Mouse (Mus musculus) gastrocnemius, postnatal 36 days (tissue): Measurements from ENCODE around the gene Gm49358. TPM values are rescaled to one million over a fixed set of nuclear protein-coding genes. Genes with fewer than 3 reads are reported as not detected.

Experiments
- DNase-seq, 2 experiments: peaks; one replicate each; pipeline ENCODE4 v3.0.0; 2022
- intact Hi-C: fragments of 180-260 bp; cut with DNase I; formaldehyde crosslinking; loops from one replicate; pipeline ENCODE4 v1.15.1; 2025
- total RNA-seq, 2 experiments: library from RNA; stranded (reverse); gene quantifications; 2 replicates each; pipeline ENCODE4 v1.2.3; 2021

The Gm49358 gene
- total RNA-seq, 2 experiments from 2014 or later = 20.2 to 20.3 TPM

- intact Hi-C loops = no loop called here
- no peak for DNase-seq
Measured at GRCm38 (mm10) chr10:86808013-86808758, 44.4 kb downstream of the Gm49358 start.

- peak; percentile 27 to 44 for DNase-seq
- intact Hi-C loops = no loop called here
Measured at GRCm38 (mm10) chr10:86810000-86810399, 46.2 kb downstream of the Gm49358 start.

DNA sequence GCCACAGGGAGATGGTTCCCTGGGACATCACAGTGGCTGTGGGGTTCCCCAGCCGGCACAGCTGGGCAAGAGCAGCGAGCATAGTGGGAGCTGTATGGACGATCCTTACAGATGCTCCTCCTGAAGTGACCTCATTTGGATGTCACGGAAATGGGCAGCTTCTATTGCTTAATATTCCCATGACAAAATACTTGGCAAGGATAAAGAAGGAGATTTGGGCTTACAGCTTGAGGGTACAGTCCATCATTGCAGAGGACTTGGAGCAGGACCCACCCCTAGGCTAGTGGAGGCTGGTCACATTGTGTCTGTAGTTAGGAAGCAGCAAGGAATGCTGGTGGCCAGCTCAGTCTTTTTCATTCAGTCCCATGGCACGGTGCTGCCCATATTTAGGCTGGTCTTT lies 46.8 kb downstream of the Gm49358 start:
- no peak for DNase-seq
- intact Hi-C loops = no loop called here

- no peak for DNase-seq
- intact Hi-C loops = no loop called here
Measured at GRCm38 (mm10) chr10:86814292-86815131, 50.7 kb downstream of the Gm49358 start.

- no peak for DNase-seq
- intact Hi-C loops = no loop called here
Measured at GRCm38 (mm10) chr10:86815133-86815532, 51.4 kb downstream of the Gm49358 start.

GRCm38 (mm10) chr10:86819649-86820165 lies 55.9 kb downstream of the Gm49358 start:
- no peak for DNase-seq
- intact Hi-C loops = no loop called here

DNA sequence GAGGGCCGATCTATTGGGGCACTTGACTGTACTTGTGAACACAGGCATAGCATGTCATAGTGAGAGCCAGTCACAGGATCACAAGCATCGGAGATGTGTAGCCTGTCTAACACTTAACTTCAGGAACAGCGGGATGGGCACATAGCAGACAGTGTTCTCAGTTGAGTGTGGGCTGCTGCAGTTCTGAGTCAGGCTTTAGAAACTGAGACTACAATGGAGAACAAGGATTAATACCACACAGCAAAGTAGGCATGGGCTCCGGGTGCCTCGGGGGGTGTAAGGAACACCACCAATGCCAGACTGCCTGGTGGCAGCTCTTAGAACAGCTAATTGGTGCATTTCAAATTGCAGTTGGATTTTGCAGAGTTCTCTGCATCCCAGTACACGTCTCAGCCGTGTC lies 57.2 kb downstream of the Gm49358 start:
- intact Hi-C loops = no loop called here
- DNase-seq = no peak

DNA sequence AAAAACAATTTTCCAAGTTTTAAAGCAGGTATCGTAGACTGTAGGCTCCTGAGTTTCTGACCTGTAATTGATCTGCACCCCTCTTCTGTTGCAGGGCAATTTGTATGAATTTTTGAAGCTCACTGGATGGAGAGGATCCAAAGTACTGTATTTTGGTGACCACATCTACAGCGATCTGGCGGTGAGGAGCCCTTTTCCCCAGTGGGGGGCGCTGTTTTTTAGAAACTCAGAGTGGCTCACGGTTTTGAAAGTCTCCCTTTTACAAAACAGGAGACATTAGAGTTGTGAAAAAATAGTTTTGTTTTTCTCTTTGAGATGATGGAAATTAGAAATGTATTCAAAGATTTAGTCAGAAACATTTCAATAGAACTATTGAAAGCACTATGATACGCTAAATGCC lies 60.3 kb downstream of the Gm49358 start:
- no peak for DNase-seq
- intact Hi-C loops = no loop called here

DNA sequence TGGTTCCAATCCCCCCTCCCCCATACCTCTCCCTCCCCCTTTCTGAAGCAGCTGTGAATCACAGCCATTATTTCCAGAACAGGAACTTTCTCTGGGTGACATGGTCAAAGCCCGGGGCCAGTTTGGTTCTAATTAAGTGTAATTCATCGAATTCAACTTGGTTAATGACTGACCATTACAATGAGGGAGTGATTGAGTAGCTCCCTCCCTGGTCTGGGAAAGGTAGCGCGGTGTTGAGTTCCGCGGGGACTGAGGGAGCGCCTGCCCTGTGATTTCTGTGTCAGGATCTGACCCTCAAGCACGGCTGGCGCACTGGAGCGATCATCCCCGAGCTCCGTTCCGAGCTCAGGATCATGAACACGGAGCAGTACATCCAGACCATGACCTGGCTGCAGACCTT lies 61.1 kb downstream of the Gm49358 start:
- intact Hi-C loops = loop anchor here (5.0 kb wide), 1 partner anchor 43 kb away; no protein-coding TSS in a partner anchor

DNA sequence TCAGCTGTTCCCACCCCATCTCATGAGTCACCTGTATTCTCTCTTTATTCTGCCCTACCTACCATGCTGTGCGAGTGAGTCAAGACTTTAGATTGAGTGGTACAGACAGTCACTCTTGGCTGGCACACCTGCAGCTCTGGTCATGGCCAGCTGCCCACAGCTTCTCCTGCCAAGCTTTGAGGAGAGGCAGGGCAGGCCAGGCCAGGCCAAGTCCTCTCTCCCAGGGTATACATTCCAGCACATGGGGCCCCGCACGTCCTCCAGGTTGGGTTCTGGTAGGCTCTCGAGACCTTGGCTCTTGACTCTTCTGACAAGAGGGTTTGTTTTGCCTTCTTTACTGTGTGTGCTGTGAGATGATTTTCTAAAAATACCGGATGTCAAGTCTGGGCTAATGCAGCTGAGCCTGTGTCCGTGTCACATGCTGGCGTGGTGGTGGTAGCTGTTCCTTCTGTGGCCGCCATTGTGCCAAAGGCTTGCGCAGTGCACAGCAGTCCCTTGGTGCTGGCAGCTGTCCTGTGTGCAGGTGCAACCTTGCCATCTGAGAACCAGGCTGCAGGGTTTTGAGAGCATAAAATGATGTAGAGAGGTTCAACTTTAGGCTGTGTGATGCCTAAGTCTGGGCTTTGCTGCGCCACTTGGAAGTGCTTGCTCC lies 62.2 kb downstream of the Gm49358 start:
- peak; percentile 60 to 67 for DNase-seq
- intact Hi-C loops = loop anchor here (5.0 kb wide), 1 partner anchor 44 kb away; no protein-coding TSS in a partner anchor

More for the DNA sequence above, 61.1 kb downstream of the Gm49358 start:
- no peak for DNase-seq

DNA sequence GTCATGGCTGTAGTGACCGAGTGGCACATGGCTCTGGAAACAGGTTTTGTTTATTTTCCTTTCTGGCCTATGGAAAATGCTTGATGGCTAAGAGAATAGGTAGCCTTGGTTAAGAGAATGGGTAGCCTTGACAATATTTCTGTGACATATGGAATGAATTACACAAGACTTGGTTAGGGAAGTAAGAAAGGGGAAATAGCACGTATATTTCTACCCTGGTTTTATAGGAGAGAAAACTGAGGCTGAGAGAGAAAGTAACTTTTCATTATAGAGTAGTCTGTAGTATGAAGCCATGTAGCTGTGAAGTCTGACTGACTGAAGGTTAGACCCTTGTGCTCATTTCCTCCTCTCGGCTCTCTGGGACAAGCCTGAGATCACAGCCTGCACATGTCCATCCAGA lies 63.2 kb downstream of the Gm49358 start:
- no peak for DNase-seq
- intact Hi-C loops = loop anchor here (5.0 kb wide), 1 partner anchor 45 kb away; no protein-coding TSS in a partner anchor

GRCm38 (mm10) chr10:86828221-86829135 lies 64.7 kb downstream of the Gm49358 start:
- intact Hi-C loops = loop anchor here (5.0 kb wide), 1 partner anchor 46 kb away; no protein-coding TSS in a partner anchor

DNA sequence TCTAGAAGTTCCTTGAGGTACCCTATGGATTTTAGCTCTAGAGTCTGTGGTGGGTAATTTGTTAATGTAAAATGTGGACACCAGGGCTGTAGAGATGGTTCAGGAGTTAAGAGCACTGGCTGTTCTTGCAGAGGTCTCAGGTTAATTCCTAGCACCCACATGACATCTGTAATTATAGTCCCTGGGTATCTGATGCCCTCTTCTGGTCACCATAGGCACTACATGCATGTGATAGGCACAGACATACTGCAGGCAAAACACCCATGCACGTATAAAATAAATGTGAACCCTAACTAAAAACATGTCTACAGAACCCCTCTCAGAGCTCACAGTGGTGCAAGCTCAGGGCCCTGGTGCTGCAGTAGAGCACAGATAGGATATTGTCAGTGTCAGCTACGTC lies 65.7 kb downstream of the Gm49358 start:
- DNase-seq = no peak
- intact Hi-C loops = loop anchor here (5.0 kb wide), 1 partner anchor 47 kb away; no protein-coding TSS in a partner anchor

More at GRCm38 (mm10) chr10:86828221-86829135, 64.7 kb downstream of the Gm49358 start:
- DNase-seq = no peak

DNA sequence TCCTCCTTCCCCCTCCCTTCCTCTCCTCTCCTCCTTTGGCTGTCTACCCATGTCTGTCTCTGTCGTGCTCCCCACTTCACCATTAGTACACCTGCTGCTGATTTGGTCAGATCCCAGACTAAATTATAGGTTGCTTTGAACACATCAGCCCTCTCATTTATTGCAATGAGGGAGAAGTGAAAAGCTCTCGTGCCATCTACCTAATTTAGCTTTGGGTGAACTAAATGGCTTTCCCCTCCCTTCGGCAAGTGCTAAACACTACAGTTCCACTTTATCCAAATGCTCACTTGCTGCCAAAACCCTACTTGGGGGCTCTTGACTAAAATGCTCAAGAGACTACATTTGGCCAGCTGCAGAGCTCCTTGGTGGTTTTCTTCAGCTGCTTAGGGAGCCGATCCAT lies 73.0 kb downstream of the Gm49358 start:
- intact Hi-C loops = no loop called here
- DNase-seq = no peak

GRCm38 (mm10) chr10:86838827-86839226 lies 75.1 kb downstream of the Gm49358 start:
- no peak for DNase-seq
- intact Hi-C loops = no loop called here

- intact Hi-C loops = no loop called here
- DNase-seq = no peak
Measured at GRCm38 (mm10) chr10:86842659-86843058, 78.9 kb downstream of the Gm49358 start.

- no peak for DNase-seq
- intact Hi-C loops = no loop called here
Measured at GRCm38 (mm10) chr10:86846926-86847467, 83.2 kb downstream of the Gm49358 start.

DNA sequence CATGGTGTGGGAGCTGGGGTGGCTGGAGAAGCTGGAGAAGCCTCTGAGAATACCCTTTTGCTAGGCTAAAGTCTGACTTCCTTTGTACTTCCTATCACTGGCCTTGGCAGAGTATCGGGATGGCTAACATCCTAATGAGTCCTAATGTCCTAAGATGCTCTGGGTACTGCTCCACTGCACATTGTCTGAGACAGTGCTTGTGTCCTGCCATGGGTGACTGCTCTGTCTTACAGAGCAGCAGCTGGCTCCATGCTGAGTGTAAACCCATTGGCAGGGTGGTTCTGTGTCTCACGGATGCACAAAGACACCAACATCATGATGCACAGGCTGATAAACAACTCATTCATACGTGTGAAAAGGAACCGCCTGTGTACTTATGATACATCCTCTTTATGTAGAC lies 85.3 kb downstream of the Gm49358 start:
- intact Hi-C loops = no loop called here
- DNase-seq = no peak

DNA sequence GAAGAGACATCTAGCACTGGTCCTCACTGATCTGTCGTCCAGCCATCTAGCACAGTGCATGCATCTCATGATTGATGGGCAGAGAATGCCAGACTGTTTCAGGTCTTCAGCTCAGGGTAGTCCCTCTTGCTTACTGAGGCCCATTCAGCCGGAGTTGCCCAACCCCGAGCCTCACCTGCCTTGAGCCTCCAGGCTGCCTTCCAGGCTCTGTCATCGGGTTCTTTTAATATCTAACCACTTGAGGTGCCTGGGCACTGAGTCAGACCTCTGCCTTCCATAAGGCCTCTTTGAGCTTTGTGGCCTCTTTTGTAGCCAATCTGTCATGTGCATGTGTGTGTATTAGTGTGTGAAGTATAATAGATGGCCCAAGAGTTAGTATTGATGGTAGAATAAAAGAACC lies 85.7 kb downstream of the Gm49358 start:
- intact Hi-C loops = no loop called here
- no peak for DNase-seq
